7 mouse cellular contexts compared by ENCODE assay signal in the genomic region with DNA sequence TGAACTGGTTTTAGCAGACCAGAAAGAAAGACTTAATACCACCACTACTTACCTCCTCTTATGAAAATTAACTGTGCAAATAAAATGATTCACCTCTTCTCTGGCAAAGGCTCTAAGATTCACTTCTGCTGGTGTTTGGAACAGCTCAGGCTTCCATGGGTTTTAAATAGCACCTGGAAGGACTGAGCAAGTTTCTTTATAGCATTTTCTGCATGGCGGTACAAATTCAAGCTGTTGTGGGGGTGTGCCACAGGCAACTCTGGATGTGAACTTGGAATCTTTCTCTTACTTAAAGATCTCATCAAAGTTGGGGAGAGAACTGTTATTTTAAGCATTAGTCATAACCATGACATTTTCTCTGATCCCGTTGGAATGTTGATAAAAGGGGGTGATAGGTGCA.
"Had no signal": no experiment of that assay in that cellular context is flagged by ENCODE, and none has a peak within 500 bp of the region (broad histone marks: within the 10 kb centered on the region; RNA-seq: fewer than 3 reads in every experiment).

No protein-coding gene starts in this region.

- DNase-seq: kidney, adult 8-10 months; kidney, postnatal 25 days; lung, adult 2 months; lung, postnatal 36 days; spleen, adult 18-20 months; thymus, adult 2 months; thymus, postnatal 25 days had no signal
